Mouse (Mus musculus): ENCODE data around the gene Med1. TPM values are rescaled to one million over a fixed set of nuclear protein-coding genes. Genes with fewer than 3 reads are reported as not detected.

Gene Med1
- total RNA-seq, 2 experiments from 2014 or later = 41.4 to 66.1 TPM

DNA sequence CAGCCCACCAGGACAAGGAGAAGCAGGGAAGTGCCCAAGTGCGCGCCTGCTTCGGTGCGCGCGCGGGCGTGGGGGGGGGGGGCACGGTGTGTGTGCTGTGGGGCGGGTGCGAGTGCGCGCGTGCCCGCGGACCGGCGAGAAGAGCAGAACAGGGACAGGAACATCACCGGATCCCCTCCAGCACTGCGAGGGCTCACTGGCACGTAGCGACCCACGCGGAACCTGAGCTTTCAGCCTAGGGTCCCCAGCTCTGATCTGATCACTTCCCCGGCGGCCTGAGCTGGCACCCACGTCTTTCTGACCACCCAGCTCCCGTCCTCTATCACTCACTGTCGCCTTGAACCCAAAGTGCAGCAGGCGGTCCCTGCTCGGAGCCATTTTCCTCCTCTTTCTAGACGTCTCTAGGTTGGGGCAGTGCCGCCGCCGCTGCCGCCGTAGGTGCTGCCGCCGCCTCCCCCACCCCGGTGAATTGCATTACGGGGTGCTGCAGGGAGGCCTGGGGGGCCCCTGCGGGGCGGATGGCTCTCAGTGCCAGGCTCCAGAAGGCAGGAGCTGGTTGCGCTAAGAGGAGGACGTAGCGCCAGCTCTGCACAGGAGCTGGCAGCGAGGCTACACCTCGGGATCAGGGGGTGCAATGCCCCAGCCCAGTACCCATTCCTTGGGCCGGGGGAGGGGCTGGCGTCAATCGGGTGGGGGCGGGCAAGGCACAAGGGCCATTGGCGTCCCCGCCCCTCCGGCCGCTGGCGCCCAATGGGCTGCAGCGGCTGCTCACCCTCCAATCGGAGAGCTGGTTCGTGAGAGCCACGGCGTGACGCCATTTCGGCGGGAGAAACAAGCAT is 43.1 kb downstream of the Med1 start, which contains the start of gene Fbxl20:
TSS of gene Fbxl20 (minus strand) at position 618 of the 839 bp plus-strand sequence.
- peak; percentile 79 to 88 for DNase-seq (ENCODE audit: low spot score in 2 of 2)

GRCm38 (mm10) chr11:98149304-98149750 is 43.8 kb downstream of the Med1 start:
- peak; percentile 91 to 94 for DNase-seq (ENCODE audit: low spot score in 2 of 2)

- DNase-seq (ENCODE audit: low spot score in 2 of 2) = peak in 1 of 2 experiments; percentile 48
Measured at GRCm38 (mm10) chr11:98148551-98149301, 44.4 kb downstream of the Med1 start.

DNA sequence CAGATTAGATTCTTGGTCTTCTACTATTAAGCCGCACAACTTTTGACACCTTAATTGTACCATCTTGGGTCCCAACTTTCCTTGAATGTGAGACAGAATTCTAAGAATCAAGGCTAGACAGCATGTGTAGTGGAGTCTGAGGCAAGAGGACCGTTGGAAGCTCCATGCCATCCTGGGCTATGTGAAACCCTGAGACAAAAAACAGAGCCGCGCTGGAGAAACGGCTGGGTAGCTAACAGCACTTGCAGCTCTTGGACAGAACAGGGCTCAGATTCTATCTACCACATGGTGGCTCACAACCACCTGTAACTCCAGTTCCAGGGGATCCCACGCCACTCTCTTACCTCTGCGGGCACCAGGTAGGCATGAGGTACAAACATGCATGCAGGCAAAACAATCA is 47.2 kb downstream of the Med1 start:
- no peak for DNase-seq (ENCODE audit: low spot score in 2 of 2)

- no peak for DNase-seq (ENCODE audit: low spot score in 2 of 2)
Measured at GRCm38 (mm10) chr11:98142545-98142944, 50.5 kb downstream of the Med1 start.

DNA sequence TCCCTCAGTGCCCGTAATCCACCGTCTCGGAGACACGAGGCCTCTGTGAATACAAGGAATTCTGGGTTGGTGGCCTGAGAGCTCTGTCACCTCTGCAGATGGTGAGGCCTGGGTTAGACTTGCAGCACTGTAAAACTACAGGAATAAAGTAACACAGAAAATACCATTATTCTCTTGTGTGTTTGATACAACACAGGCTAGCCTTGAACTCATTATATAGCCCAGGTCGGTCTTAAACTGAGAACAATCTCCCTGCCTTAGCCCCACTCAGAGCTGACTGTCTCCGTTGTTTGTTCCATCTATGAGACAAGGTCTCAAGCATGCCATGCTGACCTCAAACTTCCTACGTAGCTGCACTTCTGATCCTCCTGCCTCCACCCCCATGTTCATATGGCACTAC is 54.2 kb downstream of the Med1 start:
- DNase-seq (ENCODE audit: low spot score in 2 of 2) = no peak

DNA sequence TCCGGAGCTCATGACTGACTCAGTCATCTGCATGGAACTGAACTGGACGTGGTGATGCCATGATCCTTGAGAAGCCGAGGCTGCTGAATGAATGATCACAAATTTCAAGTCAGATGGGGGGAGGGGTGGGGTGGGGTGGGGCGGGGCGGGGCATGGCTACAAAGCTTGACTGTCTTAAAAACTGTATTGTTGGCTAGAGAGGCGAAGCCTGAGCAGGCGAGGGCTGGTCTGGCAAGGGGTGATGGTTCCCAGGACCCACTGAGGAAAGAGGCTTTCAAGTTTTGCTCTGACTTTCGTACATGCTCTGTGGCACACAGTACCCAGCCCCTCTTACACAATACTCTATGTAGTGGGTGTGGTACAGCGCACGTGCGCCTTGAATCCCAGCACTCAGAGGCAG is 55.3 kb downstream of the Med1 start:
- no peak for DNase-seq (ENCODE audit: low spot score in 2 of 2)

DNA sequence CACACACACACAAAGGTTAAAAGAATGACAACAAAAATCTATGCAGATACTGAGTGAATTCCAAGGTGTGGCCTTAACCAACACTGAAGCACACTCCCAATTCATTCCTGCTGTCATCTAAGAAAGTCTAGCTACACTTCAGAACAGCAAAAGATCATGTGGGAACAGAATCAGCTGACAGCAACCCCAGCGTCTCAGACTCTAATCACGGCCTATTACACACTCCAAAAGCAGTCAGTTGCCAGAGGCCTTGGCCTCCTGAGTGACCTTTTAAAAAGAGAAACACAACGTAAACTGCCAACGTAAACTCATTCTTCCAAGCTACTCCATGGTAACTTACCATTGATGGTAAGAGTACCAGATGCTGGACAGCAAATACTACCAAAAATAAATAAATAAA is 58.1 kb downstream of the Med1 start:
- no peak for DNase-seq (ENCODE audit: low spot score in 2 of 2)

- no peak for DNase-seq (ENCODE audit: low spot score in 2 of 2)
Measured at GRCm38 (mm10) chr11:98123424-98123823, 69.7 kb downstream of the Med1 start.

GRCm38 (mm10) chr11:98114363-98114762 is 78.7 kb downstream of the Med1 start:
- DNase-seq (ENCODE audit: low spot score in 2 of 2) = no peak

DNA sequence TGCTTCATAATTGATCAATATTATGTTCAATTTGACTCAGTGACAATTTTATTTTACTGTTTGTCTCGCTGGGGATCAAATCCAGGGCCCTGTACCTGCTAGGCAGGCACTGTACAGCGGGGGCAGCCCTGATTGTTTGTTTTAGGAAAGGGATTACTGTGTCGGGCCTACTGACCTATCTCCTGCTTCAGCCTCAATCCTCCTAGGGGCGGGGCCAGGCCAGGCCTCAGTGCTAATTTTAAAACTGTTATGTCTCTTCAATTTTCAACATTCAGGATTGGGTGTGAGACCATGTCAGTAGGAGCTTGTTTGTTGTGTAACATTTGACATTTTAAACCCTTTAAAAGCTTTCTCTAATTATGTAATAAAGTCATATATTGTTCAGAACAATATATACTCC is 79.6 kb downstream of the Med1 start:
- DNase-seq (ENCODE audit: low spot score in 2 of 2) = no peak

DNA sequence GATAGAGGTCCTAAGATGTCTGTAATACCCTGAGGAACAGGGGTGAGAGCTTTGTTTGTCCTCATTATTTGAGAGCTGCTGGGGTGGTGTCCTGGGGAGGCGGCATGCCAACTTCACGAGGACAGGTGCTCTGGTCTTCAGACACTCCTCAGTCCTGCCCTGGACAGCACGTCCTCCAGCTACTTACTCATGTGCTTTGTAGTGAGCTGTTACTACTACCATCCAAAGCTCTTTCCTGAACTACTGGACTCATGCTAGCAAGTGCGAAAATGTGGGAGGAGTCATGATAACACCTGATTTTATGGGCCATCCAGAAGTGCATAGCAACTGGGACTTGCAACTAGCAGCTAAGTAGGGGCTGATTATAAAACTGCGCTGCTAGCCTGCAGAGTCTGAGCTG is 83.4 kb downstream of the Med1 start:
- DNase-seq (ENCODE audit: low spot score in 2 of 2) = no peak

Small RNA genes lying within 50 kb of the gene (microRNA-seq; reads per million reads assigned to microRNA genes)
- gene Gm27399 (ENCODE audit: borderline number of aligned reads in 2 of 2) = 0 reads per million in 2 experiments

Other genes starting within 250 kb of the Med1 start
- gene Plxdc1, start 206.8 kb downstream of the Med1 start, total RNA-seq (2021) = 10 to 100 TPM in 1 of 2 experiments, 1 to 10 TPM in 1; 6.9 to 16.2 TPM
- under 1 TPM; 0.45 to 0.63 TPM for gene Arl5c, start 197.1 kb downstream of the Med1 start, total RNA-seq (2021)
- 10 to 100 TPM in 1 of 2 experiments, 1 to 10 TPM in 1; 8.6 to 10.1 TPM for gene Cacnb1, start 170.3 kb downstream of the Med1 start, total RNA-seq (2021)
- gene Rpl19, start 166.6 kb downstream of the Med1 start, total RNA-seq (2021) = 1,000 to 10,000 TPM; 1,100 to 1,184 TPM
- 10 to 100 TPM in 1 of 2 experiments, 1 to 10 TPM in 1; 5.0 to 12.3 TPM for gene Stac2, start 139.8 kb downstream of the Med1 start, total RNA-seq (2021)
- gene Fbxl20, start 42.9 kb downstream of the Med1 start, total RNA-seq (2021) = 10 to 100 TPM; 21.6 to 27.7 TPM
- 10 to 100 TPM; 39.2 to 45.6 TPM for gene Cdk12, start 9.8 kb upstream of the Med1 start, total RNA-seq (2021)
- not detected for gene Neurod2, start 136.4 kb upstream of the Med1 start, total RNA-seq (2021)
- gene Ppp1r1b, start 155.1 kb upstream of the Med1 start, total RNA-seq (2021) = under 1 TPM; 0.27 to 0.32 TPM
- 10 to 100 TPM; 23.4 to 24.4 TPM for gene Stard3, start 165.1 kb upstream of the Med1 start, total RNA-seq (2021)
- 1 to 10 TPM in 1 of 2 experiments, not detected in 1; 3.5 TPM for gene Tcap, start 190.5 kb upstream of the Med1 start, total RNA-seq (2021)
- gene Pnmt, start 193.2 kb upstream of the Med1 start, total RNA-seq (2021) = 100 to 1,000 TPM; 313 to 497 TPM
- 1 to 10 TPM; 5.3 to 6.2 TPM for gene Pgap3, start 207.2 kb upstream of the Med1 start, total RNA-seq (2021)
- 1 to 10 TPM; 2.5 to 3.4 TPM for gene Erbb2, start 219.2 kb upstream of the Med1 start, total RNA-seq (2021)
- 10 to 100 TPM; 89.5 to 94.5 TPM for gene Mien1, start 245.7 kb upstream of the Med1 start, total RNA-seq (2021)